Mouse (Mus musculus): Measurements from ENCODE around the gene Phactr1.
A peak's percentile ranks its signal among the peaks of the same experiment; 100 is the strongest.

Phactr1 gene

GRCm38 (mm10) chr13:43113141-43113540 is 432.7 kb downstream of the Phactr1 start:
- DNase-seq (ENCODE audit: extremely low spot score, low spot score) = no peak

GRCm38 (mm10) chr13:43122306-43123070 is 442.1 kb downstream of the Phactr1 start:
- DNase-seq (ENCODE audit: extremely low spot score, low spot score) = no peak

GRCm38 (mm10) chr13:43123895-43124682 is 443.7 kb downstream of the Phactr1 start:
- DNase-seq (ENCODE audit: extremely low spot score, low spot score) = no peak

- no peak for DNase-seq (ENCODE audit: extremely low spot score, low spot score)
These were observed 444.3 kb downstream of the Phactr1 start for GRCm38 (mm10) chr13:43124683-43125074.

- no peak for DNase-seq (ENCODE audit: extremely low spot score, low spot score)
These were observed 449.7 kb downstream of the Phactr1 start for GRCm38 (mm10) chr13:43130161-43130560.

- DNase-seq (ENCODE audit: extremely low spot score, low spot score) = no peak
These were observed 451.3 kb downstream of the Phactr1 start for GRCm38 (mm10) chr13:43131741-43132191.

- DNase-seq (ENCODE audit: extremely low spot score, low spot score) = no peak
These were observed 452.4 kb downstream of the Phactr1 start for GRCm38 (mm10) chr13:43132859-43133258.

GRCm38 (mm10) chr13:43133400-43133799 is 453.0 kb downstream of the Phactr1 start:
- no peak for DNase-seq (ENCODE audit: extremely low spot score, low spot score)

- no peak for DNase-seq (ENCODE audit: extremely low spot score, low spot score)
These were observed 454.0 kb downstream of the Phactr1 start for GRCm38 (mm10) chr13:43134468-43134867.

- DNase-seq (ENCODE audit: extremely low spot score, low spot score) = no peak
These were observed 464.4 kb downstream of the Phactr1 start for GRCm38 (mm10) chr13:43144720-43145418.

- DNase-seq (ENCODE audit: extremely low spot score, low spot score) = no peak
These were observed 466.3 kb downstream of the Phactr1 start for GRCm38 (mm10) chr13:43146515-43147258.

GRCm38 (mm10) chr13:43148692-43149091 is 468.3 kb downstream of the Phactr1 start:
- no peak for DNase-seq (ENCODE audit: extremely low spot score, low spot score)

GRCm38 (mm10) chr13:43149661-43150060 is 469.2 kb downstream of the Phactr1 start:
- DNase-seq (ENCODE audit: extremely low spot score, low spot score) = no peak

- DNase-seq (ENCODE audit: extremely low spot score, low spot score) = no peak
These were observed 471.6 kb downstream of the Phactr1 start for GRCm38 (mm10) chr13:43152005-43152520.

GRCm38 (mm10) chr13:43157370-43157769 is 476.9 kb downstream of the Phactr1 start:
- no peak for DNase-seq (ENCODE audit: extremely low spot score, low spot score)

GRCm38 (mm10) chr13:43158281-43158680 is 477.9 kb downstream of the Phactr1 start:
- DNase-seq (ENCODE audit: extremely low spot score, low spot score) = no peak

GRCm38 (mm10) chr13:43159429-43159828 is 479.0 kb downstream of the Phactr1 start:
- DNase-seq (ENCODE audit: extremely low spot score, low spot score) = peak; percentile 26

GRCm38 (mm10) chr13:43167721-43168120 is 487.3 kb downstream of the Phactr1 start:
- no peak for DNase-seq (ENCODE audit: extremely low spot score, low spot score)

GRCm38 (mm10) chr13:43171020-43171710 is 490.7 kb downstream of the Phactr1 start, which contains the start of gene Tbc1d7:
Gene Tbc1d7, minus strand, starts transcription at chr13:43171501.
- peak; percentile 99 for DNase-seq (ENCODE audit: extremely low spot score, low spot score)

- peak; percentile 41 for DNase-seq (ENCODE audit: extremely low spot score, low spot score)
These were observed 491.8 kb downstream of the Phactr1 start for GRCm38 (mm10) chr13:43172036-43172713.

Data from neural tube, embryonic 10.5 days (tissue).